Mouse (Mus musculus): ENCODE data around the gene E130114P18Rik. TPM values are rescaled to one million over a fixed set of nuclear protein-coding genes. Genes with fewer than 3 reads are reported as not detected.

Gene E130114P18Rik
- polyA plus RNA-seq, 1 experiment: not detected

DNA sequence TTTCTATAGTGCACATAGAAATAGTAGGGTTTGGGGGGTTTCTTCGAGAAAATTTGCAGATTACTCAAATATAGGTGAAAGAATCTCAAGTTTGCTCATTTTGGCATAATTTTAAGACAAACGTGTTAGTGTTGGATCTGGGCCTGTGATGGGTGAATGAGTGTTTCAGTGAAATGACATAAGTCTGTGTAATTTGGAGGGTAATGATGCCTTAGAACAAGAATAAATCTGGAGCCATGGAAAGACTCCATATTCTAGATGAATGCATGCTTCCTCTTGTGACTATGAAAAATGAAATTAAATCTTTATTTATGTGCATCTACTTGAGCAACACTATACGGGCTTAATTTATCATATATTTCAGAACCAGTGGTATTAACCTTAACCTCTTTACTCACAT lies 38.9 kb upstream of the E130114P18Rik start:
- no peaks in the 10 kb centered on the region for H3K36me3 ChIP-seq (ENCODE audit: control insufficient read depth, insufficient read depth)
- H3K4me3 ChIP-seq (ENCODE audit: insufficient read depth, poor library complexity, severe bottlenecking): no peak overlapping the region
- no peaks in the 10 kb centered on the region for H3K79me2 ChIP-seq (ENCODE audit: control insufficient read depth, insufficient read depth)
- no peaks in the 10 kb centered on the region for H3K79me3 ChIP-seq (ENCODE audit: low read depth)
- no peaks in the 10 kb centered on the region for H3K27me3 ChIP-seq (ENCODE audit: control insufficient read depth, insufficient read depth, insufficient read length)
- TF ChIP-seq FOSL1 (IDR thresholded peaks at IDR 0.05; ENCODE audit: insufficient read depth, low read length, poor library complexity, severe bottlenecking) (no peak), CTCF (IDR thresholded peaks at IDR 0.05; ENCODE audit: control insufficient read depth, insufficient read depth, insufficient read length) (no peak), MAX (IDR thresholded peaks at IDR 0.05) (no peak), CEBPB (IDR thresholded peaks at IDR 0.05; ENCODE audit: low read depth) (no peak), MYOD1 (IDR thresholded peaks at IDR 0.05; ENCODE audit: control insufficient read depth, insufficient read length, low read depth) (no peak), USF1 (IDR thresholded peaks at IDR 0.05; ENCODE audit: low read depth) (no peak), MYOG (IDR thresholded peaks at IDR 0.05; ENCODE audit: control insufficient read depth, extremely low read depth, insufficient read length) (no peak)
- no peak overlapping the region for H3ac ChIP-seq (ENCODE audit: control insufficient read depth, insufficient read length, low read depth)

DNA sequence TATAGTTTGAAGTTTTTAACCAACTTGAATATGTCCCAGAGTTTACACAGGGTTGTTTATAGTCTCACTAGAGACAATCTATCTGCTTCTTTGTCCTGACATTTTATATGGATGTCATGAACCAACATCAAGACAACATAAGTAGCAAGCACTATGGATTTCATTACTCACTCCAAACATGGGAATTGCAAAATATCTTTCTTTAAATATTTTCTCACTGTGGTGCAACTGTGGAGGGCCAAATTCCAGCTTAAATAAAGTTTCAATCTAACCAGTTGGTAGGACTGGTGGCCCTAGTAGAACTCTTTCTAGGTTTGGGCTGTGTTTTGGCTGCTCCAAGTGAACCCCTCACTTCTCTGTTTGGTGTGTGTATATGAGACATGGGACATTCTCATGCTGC lies 38.1 kb upstream of the E130114P18Rik start:
- H3ac ChIP-seq (ENCODE audit: control insufficient read depth, insufficient read length, low read depth): no peak overlapping the region
- H3K4me3 ChIP-seq (ENCODE audit: insufficient read depth, poor library complexity, severe bottlenecking): no peak overlapping the region
- no peaks in the 10 kb centered on the region for H3K79me3 ChIP-seq (ENCODE audit: low read depth)
- H3K79me2 ChIP-seq (ENCODE audit: control insufficient read depth, insufficient read depth): no peaks in the 10 kb centered on the region
- H3K36me3 ChIP-seq (ENCODE audit: control insufficient read depth, insufficient read depth): no peaks in the 10 kb centered on the region
- TF ChIP-seq CEBPB (IDR thresholded peaks at IDR 0.05; ENCODE audit: low read depth) (no peak), MYOD1 (IDR thresholded peaks at IDR 0.05; ENCODE audit: control insufficient read depth, insufficient read length, low read depth) (no peak), FOSL1 (IDR thresholded peaks at IDR 0.05; ENCODE audit: insufficient read depth, low read length, poor library complexity, severe bottlenecking) (no peak), MYOG (IDR thresholded peaks at IDR 0.05; ENCODE audit: control insufficient read depth, extremely low read depth, insufficient read length) (no peak), MAX (IDR thresholded peaks at IDR 0.05) (no peak), CTCF (IDR thresholded peaks at IDR 0.05; ENCODE audit: control insufficient read depth, insufficient read depth, insufficient read length) (no peak), USF1 (IDR thresholded peaks at IDR 0.05; ENCODE audit: low read depth) (no peak)
- no peaks in the 10 kb centered on the region for H3K27me3 ChIP-seq (ENCODE audit: control insufficient read depth, insufficient read depth, insufficient read length)

DNA sequence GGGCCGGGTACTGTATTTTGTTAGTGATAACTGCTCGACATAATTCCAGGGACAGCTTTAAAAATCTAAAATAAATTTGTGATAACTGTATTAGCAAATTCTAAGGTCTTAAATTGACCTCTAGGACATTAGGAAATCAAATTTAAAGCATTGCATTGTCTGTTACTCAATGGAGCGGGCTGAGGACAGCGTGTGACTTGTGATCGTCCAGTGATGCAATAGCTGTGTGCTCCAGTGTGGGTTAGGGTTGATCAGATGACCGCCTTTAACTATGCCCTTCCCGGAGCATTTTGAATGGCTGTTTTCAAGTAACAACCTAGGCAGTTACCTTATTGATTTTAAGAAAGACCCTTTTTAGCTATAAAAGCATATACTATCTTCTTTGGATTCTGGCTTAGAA lies 36.6 kb upstream of the E130114P18Rik start:
- no peaks in the 10 kb centered on the region for H3K36me3 ChIP-seq (ENCODE audit: control insufficient read depth, insufficient read depth)
- H3ac ChIP-seq (ENCODE audit: control insufficient read depth, insufficient read length, low read depth): no peak overlapping the region
- no peaks in the 10 kb centered on the region for H3K79me3 ChIP-seq (ENCODE audit: low read depth)
- no peaks in the 10 kb centered on the region for H3K79me2 ChIP-seq (ENCODE audit: control insufficient read depth, insufficient read depth)
- TF ChIP-seq USF1 (IDR thresholded peaks at IDR 0.05; ENCODE audit: low read depth) (no peak), CTCF (IDR thresholded peaks at IDR 0.05; ENCODE audit: control insufficient read depth, insufficient read depth, insufficient read length) (no peak), MAX (IDR thresholded peaks at IDR 0.05) (no peak), FOSL1 (IDR thresholded peaks at IDR 0.05; ENCODE audit: insufficient read depth, low read length, poor library complexity, severe bottlenecking) (no peak), CEBPB (IDR thresholded peaks at IDR 0.05; ENCODE audit: low read depth) (no peak), MYOD1 (IDR thresholded peaks at IDR 0.05; ENCODE audit: control insufficient read depth, insufficient read length, low read depth) (no peak), MYOG (IDR thresholded peaks at IDR 0.05; ENCODE audit: control insufficient read depth, extremely low read depth, insufficient read length) (no peak)
- H3K4me3 ChIP-seq (ENCODE audit: insufficient read depth, poor library complexity, severe bottlenecking): no peak overlapping the region
- no peaks in the 10 kb centered on the region for H3K27me3 ChIP-seq (ENCODE audit: control insufficient read depth, insufficient read depth, insufficient read length)

DNA sequence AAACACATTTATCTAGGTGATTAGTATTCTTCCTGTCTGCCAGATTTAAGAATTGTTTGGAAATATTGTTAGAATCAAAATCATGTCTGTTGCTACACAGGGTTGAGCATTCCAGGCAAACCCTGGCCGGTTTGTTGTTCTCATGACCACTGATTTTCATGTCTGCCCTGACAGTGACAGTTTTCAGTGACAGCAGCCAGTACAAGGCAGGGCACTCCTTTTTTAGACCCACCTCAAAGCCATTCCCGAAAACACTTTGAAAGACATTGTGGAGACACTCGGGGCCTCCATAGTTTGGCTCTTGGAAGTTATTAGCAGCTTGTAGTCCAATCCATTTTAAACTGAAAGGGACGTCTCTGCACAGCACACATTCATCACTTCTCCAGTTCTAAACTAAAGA lies 36.1 kb upstream of the E130114P18Rik start:
- H3K4me3 ChIP-seq (ENCODE audit: insufficient read depth, poor library complexity, severe bottlenecking): no peak overlapping the region
- no peaks in the 10 kb centered on the region for H3K79me3 ChIP-seq (ENCODE audit: low read depth)
- no peaks in the 10 kb centered on the region for H3K27me3 ChIP-seq (ENCODE audit: control insufficient read depth, insufficient read depth, insufficient read length)
- TF ChIP-seq FOSL1 (IDR thresholded peaks at IDR 0.05; ENCODE audit: insufficient read depth, low read length, poor library complexity, severe bottlenecking): no peak
- no peak for TF ChIP-seq USF1 (IDR thresholded peaks at IDR 0.05; ENCODE audit: low read depth)
- TF ChIP-seq CTCF (IDR thresholded peaks at IDR 0.05; ENCODE audit: control insufficient read depth, insufficient read depth, insufficient read length): no peak
- no peak overlapping the region for H3ac ChIP-seq (ENCODE audit: control insufficient read depth, insufficient read length, low read depth)
- H3K79me2 ChIP-seq (ENCODE audit: control insufficient read depth, insufficient read depth): no peaks in the 10 kb centered on the region
- H3K36me3 ChIP-seq (ENCODE audit: control insufficient read depth, insufficient read depth): no peaks in the 10 kb centered on the region

DNA sequence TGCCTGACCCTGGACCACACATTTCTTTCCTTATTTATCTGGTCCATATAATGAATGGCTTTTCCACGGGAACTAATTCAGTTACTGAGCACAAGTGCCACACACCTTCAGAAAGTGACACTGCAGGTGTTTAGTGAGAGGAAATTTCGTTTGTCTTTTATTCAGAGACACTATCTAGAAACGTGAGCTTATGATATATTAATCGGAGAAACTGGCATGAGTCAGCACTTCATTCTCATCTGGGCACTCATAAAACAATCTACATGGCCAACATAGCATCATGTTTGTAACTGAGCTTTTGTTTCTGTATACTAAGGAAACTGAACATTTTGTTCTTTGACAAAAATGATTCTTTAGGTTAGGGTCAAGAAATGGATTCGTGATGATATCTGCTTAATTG lies 35.2 kb upstream of the E130114P18Rik start:
- H3K79me3 ChIP-seq (ENCODE audit: low read depth): no peaks in the 10 kb centered on the region
- H3K79me2 ChIP-seq (ENCODE audit: control insufficient read depth, insufficient read depth): no peaks in the 10 kb centered on the region
- H3K36me3 ChIP-seq (ENCODE audit: control insufficient read depth, insufficient read depth): no peaks in the 10 kb centered on the region
- H3K4me3 ChIP-seq (ENCODE audit: insufficient read depth, poor library complexity, severe bottlenecking): no peak overlapping the region
- no peak overlapping the region for H3ac ChIP-seq (ENCODE audit: control insufficient read depth, insufficient read length, low read depth)
- no peak for TF ChIP-seq CTCF (IDR thresholded peaks at IDR 0.05; ENCODE audit: control insufficient read depth, insufficient read depth, insufficient read length)
- TF ChIP-seq CEBPB (IDR thresholded peaks at IDR 0.05; ENCODE audit: low read depth): no peak
- no peak for TF ChIP-seq FOSL1 (IDR thresholded peaks at IDR 0.05; ENCODE audit: insufficient read depth, low read length, poor library complexity, severe bottlenecking)
- TF ChIP-seq MAX (IDR thresholded peaks at IDR 0.05): no peak
- TF ChIP-seq MYOG (IDR thresholded peaks at IDR 0.05; ENCODE audit: control insufficient read depth, extremely low read depth, insufficient read length): no peak
- TF ChIP-seq USF1 (IDR thresholded peaks at IDR 0.05; ENCODE audit: low read depth): no peak
- TF ChIP-seq MYOD1 (IDR thresholded peaks at IDR 0.05; ENCODE audit: control insufficient read depth, insufficient read length, low read depth): no peak
- no peaks in the 10 kb centered on the region for H3K27me3 ChIP-seq (ENCODE audit: control insufficient read depth, insufficient read depth, insufficient read length)

DNA sequence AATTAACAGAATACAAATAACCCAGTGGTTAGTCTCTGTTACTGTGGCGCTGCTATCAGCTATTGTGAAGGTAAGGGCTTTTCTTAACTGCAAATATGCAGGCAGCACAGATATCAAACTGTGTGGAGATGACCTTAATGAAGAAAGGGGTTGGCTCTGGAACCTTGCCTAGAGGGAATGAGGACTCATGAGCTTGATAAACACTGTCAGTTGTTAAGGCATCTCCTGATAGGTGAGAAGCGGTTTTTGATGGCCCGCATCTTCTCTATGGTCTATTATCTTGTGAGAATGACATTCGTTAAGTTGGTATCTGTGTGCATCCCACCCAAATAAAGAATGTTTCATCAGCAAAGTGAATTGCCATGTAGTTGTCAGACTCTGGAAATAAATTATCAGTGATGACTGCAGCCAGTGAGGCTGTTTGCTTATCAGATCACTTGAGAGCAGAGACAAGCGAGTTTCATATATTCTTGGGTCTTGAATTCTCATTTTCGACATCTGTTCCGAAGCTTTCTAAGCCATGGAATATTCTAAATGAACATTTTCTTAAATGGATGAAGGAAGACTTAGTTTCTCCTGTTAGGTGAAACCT lies 32.6 kb upstream of the E130114P18Rik start:
- H3K79me2 ChIP-seq (ENCODE audit: control insufficient read depth, insufficient read depth): no peaks in the 10 kb centered on the region
- H3K27me3 ChIP-seq (ENCODE audit: control insufficient read depth, insufficient read depth, insufficient read length): no peaks in the 10 kb centered on the region
- no peak for TF ChIP-seq CTCF (IDR thresholded peaks at IDR 0.05; ENCODE audit: control insufficient read depth, insufficient read depth, insufficient read length)
- TF ChIP-seq MYOD1 (IDR thresholded peaks at IDR 0.05; ENCODE audit: control insufficient read depth, insufficient read length, low read depth): no peak
- no peak for TF ChIP-seq MAX (IDR thresholded peaks at IDR 0.05)
- TF ChIP-seq CEBPB (IDR thresholded peaks at IDR 0.05; ENCODE audit: low read depth): no peak
- no peak for TF ChIP-seq MYOG (IDR thresholded peaks at IDR 0.05; ENCODE audit: control insufficient read depth, extremely low read depth, insufficient read length)
- TF ChIP-seq FOSL1 (IDR thresholded peaks at IDR 0.05; ENCODE audit: insufficient read depth, low read length, poor library complexity, severe bottlenecking): no peak
- TF ChIP-seq USF1 (IDR thresholded peaks at IDR 0.05; ENCODE audit: low read depth): no peak
- H3K4me3 ChIP-seq (ENCODE audit: insufficient read depth, poor library complexity, severe bottlenecking): no peak overlapping the region
- H3ac ChIP-seq (ENCODE audit: control insufficient read depth, insufficient read length, low read depth): no peak overlapping the region
- no peaks in the 10 kb centered on the region for H3K79me3 ChIP-seq (ENCODE audit: low read depth)
- H3K36me3 ChIP-seq (ENCODE audit: control insufficient read depth, insufficient read depth): no peaks in the 10 kb centered on the region

Measured in C2C12 (cell line).